Mouse (Mus musculus) cerebellum, adult 2 months (tissue): ENCODE measurements around the gene Tmem183a. TPM values are rescaled to one million over a fixed set of nuclear protein-coding genes. Genes with fewer than 3 reads are reported as not detected.

ENCODE experiments used
- DNase-seq, 2 experiments: peaks; one replicate each; pipeline ENCODE4 v3.0.0; 2021
- H3K27ac ChIP-seq: fragments of 200-500 bp; 2 replicates; pipeline ENCODE4 v1.5.1; 2012; ENCODE audit warnings: low read length, control low read depth, inconsistent platforms; ENCODE audit not compliant: insufficient read depth
- H3K27me3 ChIP-seq: fragments of 200-500 bp; 2 replicates; pipeline ENCODE4 v1.6.1; 2012; ENCODE audit warnings: inconsistent platforms, mild to moderate bottlenecking, low read length, moderate library complexity; ENCODE audit not compliant: control insufficient read depth, insufficient read depth
- H3K4me1 ChIP-seq: fragments of 200-500 bp; 2 replicates; pipeline ENCODE4 v1.6.1; 2011; ENCODE audit warnings: low read length; ENCODE audit not compliant: control insufficient read depth, insufficient read depth
- H3K4me3 ChIP-seq: fragments of 200-500 bp; replicated peaks from 2 replicates; pipeline ENCODE3; 2011; ENCODE audit warnings: mild to moderate bottlenecking, low read depth, low read length, control low read depth; ENCODE audit not compliant: insufficient read depth
- CTCF ChIP-seq: fragments of 200-500 bp; IDR thresholded peaks from 2 replicates; pipeline ENCODE4 v1.5.1; 2011; ENCODE audit warnings: low read depth, mild to moderate bottlenecking, control low read depth, low read length, moderate library complexity, borderline replicate concordance; ENCODE audit not compliant: insufficient read depth
- POLR2A ChIP-seq: fragments of 200-500 bp; IDR thresholded peaks from 2 replicates; pipeline ENCODE4 v1.6.1; 2011; ENCODE audit warnings: low read length, control low read depth, borderline replicate concordance; ENCODE audit not compliant: insufficient read depth
- WGBS: fragments of 180-500 bp; shearing (Covaris S2); methylation state at CpG from one replicate; pipeline ENCODE4 v1.1.7; 2018; 5-methylcytosine and 5-hydroxymethylcytosine counted together
- polyA plus RNA-seq: library from polyadenylated mRNA; depleted of rRNA; stranded (reverse); fragments of >200 nt; gene quantifications from 2 replicates; pipeline ENCODE4 v1.2.3, GENCODE M21; 2012; rRNA removed

The Tmem183a gene
- polyA plus RNA-seq = 66.2 and 68.4 TPM in 2 replicates

DNA sequence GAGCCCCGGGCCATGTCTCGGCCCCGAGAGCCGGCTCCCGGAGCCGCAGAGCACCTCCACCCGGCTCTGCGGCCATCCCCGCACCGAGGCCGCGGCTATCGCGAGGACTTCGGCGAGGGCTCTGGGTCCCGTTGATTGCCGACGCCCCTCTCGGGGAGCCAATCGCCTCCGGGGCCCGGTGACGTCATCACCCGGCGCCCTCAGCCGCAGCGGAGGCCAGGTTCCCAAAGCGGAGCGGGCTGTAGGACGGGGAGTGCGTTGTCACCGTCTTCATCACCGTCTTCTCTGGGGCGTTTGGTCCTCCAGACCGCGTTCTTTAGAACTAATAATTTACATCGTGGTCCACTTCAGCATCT is at the start of gene Tmem183a:
TSS of gene Tmem183a (minus strand) at position 123 of the 356 bp plus-strand sequence.
- under 1% methylated on average over 38 of the region's 38 CpGs for WGBS
- TF ChIP-seq POLR2A (peak; percentile 99), CTCF (no peak)

DNA sequence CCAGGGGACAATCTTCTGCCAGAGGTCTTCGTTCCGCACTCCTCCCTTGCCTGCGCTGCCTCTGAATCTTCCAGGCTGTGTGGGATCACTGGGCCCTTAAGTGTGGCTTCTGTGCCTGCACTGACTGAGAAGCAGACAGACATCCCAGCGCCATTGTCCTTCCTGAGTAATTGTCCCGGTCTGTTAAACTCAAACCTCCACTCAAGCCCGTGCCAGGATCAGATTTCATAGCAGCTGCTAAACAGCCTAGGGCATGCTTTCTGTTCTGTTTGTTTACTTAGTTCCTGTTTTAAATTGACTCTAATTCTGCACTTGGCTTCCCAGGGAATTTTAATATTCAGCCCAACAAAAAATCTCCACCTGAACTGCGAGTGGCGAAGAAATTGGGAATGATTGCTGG is 46.3 kb upstream of the Tmem183a start:
- no peak overlapping the region for H3K4me3 ChIP-seq
- H3K4me1 ChIP-seq = no peaks in the 10 kb centered on the region
- DNase-seq = no peak
- 69% methylated on average over 8 of the region's 8 CpGs for WGBS
- no peak for TF ChIP-seq POLR2A
- TF ChIP-seq CTCF = no peak
- H3K27me3 ChIP-seq = no peaks in the 10 kb centered on the region
- H3K27ac ChIP-seq = no peak overlapping the region

More for the DNA sequence above, at the start of gene Tmem183a:
- peak within 1 kb of the TSS; percentile 64 for H3K4me3 ChIP-seq
- peak within 1 kb of the TSS; percentile 17; the same call in 1 of the 2 replicates for H3K27ac ChIP-seq
- peaks cover 3% of the 10 kb centered on the region; the same call in 1 of the 2 replicates for H3K4me1 ChIP-seq
- no peaks in the 10 kb centered on the region for H3K27me3 ChIP-seq
- peak; percentile 96 to 97 for DNase-seq

DNA sequence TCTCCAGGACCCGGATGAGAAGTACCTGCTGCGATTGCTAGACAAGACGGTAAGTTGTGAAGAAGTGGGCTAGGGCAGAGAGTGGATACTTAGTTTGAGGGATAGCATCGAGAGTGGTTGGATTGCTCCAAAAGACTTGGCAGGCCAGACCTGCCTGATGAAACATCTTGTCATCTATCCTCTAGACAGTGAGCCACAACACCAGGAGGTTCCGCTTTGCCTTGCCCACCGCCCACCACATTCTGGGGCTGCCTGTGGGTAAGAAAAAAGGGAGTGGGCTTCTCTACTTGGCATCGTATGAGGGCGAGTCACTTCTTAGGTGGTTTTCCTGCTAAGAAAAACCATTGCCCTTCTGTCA is 44.6 kb upstream of the Tmem183a start:
- no peak for DNase-seq
- no peak overlapping the region for H3K27ac ChIP-seq
- H3K27me3 ChIP-seq = no peaks in the 10 kb centered on the region
- H3K4me1 ChIP-seq = no peaks in the 10 kb centered on the region
- TF ChIP-seq CTCF = no peak
- TF ChIP-seq POLR2A = no peak
- 27% methylated on average over 8 of the region's 8 CpGs for WGBS
- H3K4me3 ChIP-seq = peak overlapping the region; percentile 73

DNA sequence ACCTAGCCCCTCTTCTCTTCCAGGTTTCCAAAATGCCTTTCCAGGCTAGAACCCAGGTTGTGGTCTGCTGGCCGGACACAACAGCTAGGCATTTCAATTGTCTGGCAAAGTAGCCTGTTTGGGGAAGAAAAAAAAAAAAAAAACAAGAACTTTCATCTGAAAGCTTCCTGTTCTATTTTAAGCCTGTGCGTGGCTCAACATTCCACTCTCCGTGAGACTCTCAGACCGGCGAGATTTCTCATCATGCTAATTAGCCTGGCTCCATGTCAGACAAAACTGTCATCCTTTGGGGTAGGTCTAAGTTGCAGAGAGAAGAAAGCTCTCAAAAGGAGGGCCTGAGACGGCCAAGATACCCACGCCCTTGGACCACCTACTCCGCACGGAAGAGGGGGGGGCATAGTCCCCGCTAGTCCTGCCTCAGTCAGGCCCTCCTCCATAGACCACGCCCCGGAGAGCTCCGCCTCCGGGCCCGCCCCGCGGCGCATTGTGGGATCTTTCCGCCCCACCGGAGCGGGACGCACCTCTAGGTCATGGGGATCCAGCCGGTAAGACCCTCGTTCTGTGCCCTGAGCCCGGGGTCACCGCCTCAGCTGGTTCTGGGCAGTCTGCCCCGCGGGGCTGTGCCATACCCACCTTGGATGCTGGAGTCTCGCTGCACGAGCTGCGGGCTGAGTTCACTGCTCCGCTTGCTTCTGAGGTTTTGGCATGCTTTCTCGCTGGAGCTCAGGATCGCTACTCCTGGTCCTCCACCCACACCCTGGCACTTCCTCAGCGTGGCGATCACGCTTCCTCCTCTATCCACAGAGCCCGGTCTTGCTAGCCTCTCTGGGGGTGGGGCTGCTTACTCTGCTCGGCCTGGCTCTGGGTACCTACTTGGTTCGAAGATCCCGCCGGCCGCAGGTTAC is 44.0 kb upstream of the Tmem183a start, which contains the start of gene Cyb5r1:
TSS of gene Cyb5r1 (plus strand) at position 51 of the 905 bp plus-strand sequence.
- TF ChIP-seq POLR2A (peak; percentile 42; the same call in 1 of the 2 replicates), CTCF (no peak)
- no peaks in the 10 kb centered on the region for H3K4me1 ChIP-seq
- DNase-seq = peak; percentile 72 to 75
- H3K4me3 ChIP-seq = peak within 1 kb of the TSS; percentile 73
- H3K27me3 ChIP-seq = no peaks in the 10 kb centered on the region
- WGBS = under 1% methylated on average over 43 of the region's 43 CpGs
- H3K27ac ChIP-seq = no peak within 1 kb of the TSS

DNA sequence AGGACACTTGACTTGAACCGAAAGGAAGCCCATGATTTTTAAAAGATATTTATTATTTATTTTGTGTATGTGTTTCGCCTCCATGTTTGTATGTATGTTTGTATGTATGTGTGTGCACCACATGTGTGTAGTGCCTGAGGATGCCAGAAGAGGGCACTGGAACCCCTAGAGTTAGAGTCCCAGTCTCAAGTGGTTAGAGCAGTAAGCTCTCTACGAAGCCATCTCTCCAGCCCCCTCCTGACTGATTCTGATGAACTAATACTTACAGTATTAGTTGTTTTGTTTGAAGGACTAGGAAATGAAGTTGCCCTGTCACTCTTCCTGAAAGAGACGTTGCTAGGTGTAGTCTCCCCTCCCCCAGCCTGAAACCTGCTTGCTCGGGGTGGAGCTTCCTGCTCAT is 38.0 kb upstream of the Tmem183a start:
- H3K27me3 ChIP-seq = no peaks in the 10 kb centered on the region
- WGBS = 61% methylated on average over 5 of the region's 5 CpGs
- TF ChIP-seq CTCF (no peak), POLR2A (no peak)
- DNase-seq = no peak
- H3K4me1 ChIP-seq = no peaks in the 10 kb centered on the region
- no peak overlapping the region for H3K4me3 ChIP-seq
- H3K27ac ChIP-seq = no peak overlapping the region

DNA sequence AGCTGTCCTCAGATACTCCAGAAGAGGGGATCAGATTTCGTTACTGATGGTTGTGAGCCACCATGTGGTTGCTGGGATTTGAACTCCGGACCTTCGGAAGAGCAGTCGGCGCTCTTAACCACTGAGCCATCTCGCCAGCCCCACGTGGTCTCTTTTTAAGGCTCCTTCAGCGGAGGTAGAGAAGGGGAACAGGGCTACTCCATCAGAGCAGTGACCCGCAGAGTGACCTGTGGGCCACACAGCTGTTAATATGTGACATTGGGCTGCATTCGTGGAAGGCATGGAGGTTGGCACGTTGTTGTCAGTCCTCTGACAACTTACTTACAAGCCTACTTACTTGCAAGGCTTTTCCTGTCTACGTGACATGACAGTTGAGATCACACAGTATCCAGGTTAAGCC is 36.4 kb upstream of the Tmem183a start:
- H3K27ac ChIP-seq = no peak overlapping the region
- no peak for DNase-seq
- TF ChIP-seq CTCF = no peak
- no peak for TF ChIP-seq POLR2A
- WGBS = 86% methylated on average over 12 of the region's 12 CpGs
- no peaks in the 10 kb centered on the region for H3K4me1 ChIP-seq
- no peaks in the 10 kb centered on the region for H3K27me3 ChIP-seq
- H3K4me3 ChIP-seq = no peak overlapping the region

DNA sequence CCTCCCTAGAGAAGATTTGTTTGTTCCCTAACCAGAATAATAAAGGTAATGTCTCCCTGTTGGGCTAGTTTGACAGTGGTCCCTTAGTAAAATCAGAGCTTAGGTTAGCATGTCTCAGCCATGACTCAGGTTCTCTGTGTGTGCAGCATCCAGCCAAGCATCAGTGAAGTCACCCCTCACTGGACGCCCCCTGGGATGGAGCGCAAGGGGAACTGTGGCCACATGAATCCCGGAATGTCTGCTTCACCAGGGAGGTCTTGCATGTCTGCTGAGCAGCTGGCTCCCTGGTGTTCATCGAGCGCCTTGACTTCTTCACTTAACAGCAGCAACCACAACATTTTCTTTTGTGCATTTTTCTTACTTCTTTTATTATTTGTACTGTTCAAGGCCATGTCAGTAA is 32.0 kb upstream of the Tmem183a start:
- no peak for DNase-seq
- no peaks in the 10 kb centered on the region for H3K27me3 ChIP-seq
- no peak overlapping the region for H3K27ac ChIP-seq
- H3K4me3 ChIP-seq = no peak overlapping the region
- no peak for TF ChIP-seq POLR2A
- TF ChIP-seq CTCF = no peak
- H3K4me1 ChIP-seq = no peaks in the 10 kb centered on the region
- WGBS = 47% methylated on average over 5 of the region's 5 CpGs

DNA sequence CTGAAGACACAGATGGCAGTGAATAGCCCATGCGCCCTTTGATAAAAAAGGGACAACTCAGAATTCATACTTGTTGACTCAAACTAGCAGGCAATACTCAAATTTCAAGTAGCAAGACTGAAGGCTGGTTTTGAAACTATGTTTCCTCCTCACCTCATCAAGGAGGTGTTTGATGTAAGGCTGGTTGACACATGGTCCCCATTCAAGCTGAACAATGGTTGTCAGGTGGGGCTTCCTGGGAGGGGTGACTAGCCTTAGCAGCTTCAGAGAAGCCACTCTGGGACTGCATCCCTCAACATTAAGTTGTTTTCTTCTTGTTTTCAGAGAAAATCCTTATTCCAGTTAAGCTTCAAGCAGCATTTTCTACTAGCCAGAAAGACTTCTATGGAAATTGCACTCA is 23.9 kb upstream of the Tmem183a start, which contains the start of gene 4933406M09Rik:
TSS of gene 4933406M09Rik (plus strand) at position 275 of the 400 bp plus-strand sequence.
- Histone ChIP-seq H3K4me1 (no peaks in the 10 kb centered on the region), H3K27ac (no peak within 1 kb of the TSS), H3K27me3 (no peaks in the 10 kb centered on the region), H3K4me3 (no peak within 1 kb of the TSS)
- WGBS = 90% methylated on average over 1 of the region's 1 CpGs
- DNase-seq = no peak
- TF ChIP-seq POLR2A (no peak), CTCF (no peak)
